Mouse (Mus musculus) G1E (cell line): Measurements from ENCODE around the gene AC140267.1.

Experiments used
- CTCF ChIP-seq: IDR thresholded peaks from 2 replicates; pipeline ENCODE4 v1.5.1; 2012; ENCODE audit warnings: low read depth, low read length, inconsistent platforms, mixed read lengths
- POLR2AphosphoS5 ChIP-seq: IDR thresholded peaks from 2 replicates; pipeline ENCODE4 v1.6.1; 2012; ENCODE audit warnings: low read depth, low read length, inconsistent platforms; ENCODE audit not compliant: insufficient replicate concordance

GRCm38 (mm10) chr15:80216480-80216820 lies 19.2 kb upstream of the AC140267.1 start:
- no peak for TF ChIP-seq CTCF
- TF ChIP-seq POLR2AphosphoS5: no peak
